Mouse (Mus musculus): ENCODE measurements at regions not wholly inside any gene's neighbourhood (a gene's known extent, or its start where the extent isn't known, plus 50 kb on each side); places are given as distances from the start of the nearest gene placed in this dataset.

DNA sequence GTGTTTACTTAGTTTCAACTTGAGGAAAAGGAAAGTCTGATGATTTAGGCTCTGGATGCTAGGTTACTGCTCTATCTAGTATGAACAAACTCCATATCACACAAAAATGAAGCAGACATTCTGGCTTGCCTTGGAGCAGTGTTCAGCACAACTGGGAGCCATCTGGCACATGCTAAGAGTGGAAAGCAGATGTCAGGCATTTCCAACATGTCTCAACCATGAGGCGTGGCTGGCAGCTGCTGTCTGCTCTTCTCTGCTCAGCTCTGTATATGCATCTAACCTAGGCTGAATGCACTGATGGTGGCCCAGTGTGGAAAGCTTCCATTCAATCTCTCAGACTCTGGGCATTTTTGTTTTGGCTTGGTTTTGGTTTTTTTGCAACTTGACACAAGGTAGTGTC lies 493.0 kb upstream of the Hs6st1 start:
- TF ChIP-seq POLR2A (IDR thresholded peaks at IDR 0.05; ENCODE audit: low read depth, low read length) (no peak), CTCF (IDR thresholded peaks at IDR 0.05; ENCODE audit: borderline replicate concordance, insufficient read depth, low read length) (no peak)

Measured in embryonic fibroblast, embryonic 13.5 days (primary cell).